Mouse (Mus musculus) lung, postnatal 0 days (tissue): ENCODE data around the gene Vps51.

Experiments used
- CTCF ChIP-seq: IDR thresholded peaks from 2 replicates; pipeline ENCODE4 v1.5.1; 2016; ENCODE audit warnings: antibody characterized with exemption, mild to moderate bottlenecking
- EP300 ChIP-seq: IDR thresholded peaks from 2 replicates; pipeline ENCODE4 v1.6.1; 2016; ENCODE audit warnings: antibody characterized with exemption, mild to moderate bottlenecking, control low read depth

DNA sequence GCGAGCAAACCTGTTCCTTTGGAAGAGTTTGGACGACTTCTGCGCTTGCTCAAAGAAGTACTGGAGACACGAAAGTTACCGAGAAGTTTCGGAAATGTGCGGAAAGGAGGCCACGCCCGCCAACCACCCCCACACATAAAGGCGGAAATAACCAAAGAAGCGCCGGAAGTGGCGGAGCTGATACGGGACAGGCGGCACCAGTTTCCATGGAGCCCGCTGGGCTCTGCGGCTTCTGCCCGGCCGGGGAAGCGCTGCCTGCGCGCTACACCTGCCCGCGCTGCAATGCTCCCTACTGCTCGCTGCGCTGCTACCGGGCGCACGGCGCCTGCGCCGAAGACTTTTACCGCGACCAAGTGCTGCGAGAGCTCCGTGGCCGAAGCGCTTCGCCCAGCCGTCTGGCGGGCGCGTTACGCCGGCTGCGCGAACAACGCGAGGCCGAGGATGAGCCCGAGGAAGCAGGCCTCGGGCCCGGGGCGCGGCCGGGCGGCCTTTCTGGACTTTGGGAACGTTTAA is 16.0 kb downstream of the Vps51 start, which contains the start of gene Znhit2:
- TF ChIP-seq CTCF (peak; percentile 11; the same call in 1 of the 2 replicates), EP300 (no peak)
